Mouse (Mus musculus) 3134 (cell line): ENCODE results near the gene Snrnp27.

Experiments used
- DNase-seq: peaks from one replicate; pipeline ENCODE4 v3.0.0-alpha.2; 2011; ENCODE audit warnings: low spot score; ENCODE audit not compliant: insufficient read length; ENCODE audit errors: extremely low read depth

Gene Snrnp27

DNA sequence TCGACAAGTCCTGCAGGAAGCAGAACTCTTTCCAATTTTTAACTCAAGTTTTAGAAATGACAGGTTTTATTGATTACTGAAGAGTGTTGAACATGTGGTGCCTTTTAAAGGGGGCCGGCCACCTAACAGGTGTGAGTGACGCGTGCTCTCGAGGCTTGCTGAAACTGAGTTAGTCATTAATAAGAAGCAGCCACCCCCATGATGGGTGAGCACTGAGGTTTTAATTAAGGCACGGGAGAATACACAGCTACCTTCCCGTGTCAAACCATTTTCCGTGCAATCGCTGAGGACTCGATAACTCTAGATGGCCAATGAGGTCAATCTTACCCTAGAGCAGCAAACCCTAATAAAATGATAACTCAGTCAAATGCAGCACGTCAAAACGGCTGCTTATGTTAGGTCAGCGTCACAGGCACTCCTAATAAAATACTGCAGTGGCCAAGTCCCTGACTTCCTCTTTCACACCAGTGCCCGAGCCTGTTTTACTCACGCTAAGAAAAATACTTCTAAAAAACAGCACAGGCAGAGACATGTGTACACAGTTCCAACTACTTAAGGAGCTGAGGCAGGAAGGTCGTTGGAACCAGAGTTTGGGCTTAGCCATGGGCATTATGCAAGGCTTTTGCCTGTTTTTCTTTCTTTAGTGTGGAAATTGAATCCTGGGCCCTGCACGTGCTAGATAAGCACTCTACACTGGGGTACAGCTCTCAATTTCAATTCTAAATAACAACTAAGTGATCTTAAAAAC lies 18.6 kb downstream of the Snrnp27 start:
- DNase-seq: no peak

DNA sequence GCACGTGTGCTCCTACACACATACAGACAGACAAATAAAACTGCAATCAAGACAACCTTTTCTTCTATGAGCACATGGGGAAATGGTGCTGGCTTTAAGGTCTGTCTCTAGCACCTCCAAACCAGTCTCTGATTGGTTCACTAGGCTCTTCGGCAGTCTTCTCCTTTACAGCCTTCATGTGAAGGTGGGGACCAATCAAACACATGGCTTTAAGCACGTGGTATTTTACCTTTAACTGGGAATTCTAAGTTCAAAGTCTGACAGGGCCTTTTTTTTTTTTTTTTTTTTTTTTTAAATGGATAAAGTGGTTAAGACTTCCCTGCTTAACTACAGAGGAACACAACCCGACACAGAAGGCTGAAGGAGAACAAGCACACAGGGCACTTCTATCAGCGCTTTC lies 19.2 kb downstream of the Snrnp27 start:
- DNase-seq: no peak

DNA sequence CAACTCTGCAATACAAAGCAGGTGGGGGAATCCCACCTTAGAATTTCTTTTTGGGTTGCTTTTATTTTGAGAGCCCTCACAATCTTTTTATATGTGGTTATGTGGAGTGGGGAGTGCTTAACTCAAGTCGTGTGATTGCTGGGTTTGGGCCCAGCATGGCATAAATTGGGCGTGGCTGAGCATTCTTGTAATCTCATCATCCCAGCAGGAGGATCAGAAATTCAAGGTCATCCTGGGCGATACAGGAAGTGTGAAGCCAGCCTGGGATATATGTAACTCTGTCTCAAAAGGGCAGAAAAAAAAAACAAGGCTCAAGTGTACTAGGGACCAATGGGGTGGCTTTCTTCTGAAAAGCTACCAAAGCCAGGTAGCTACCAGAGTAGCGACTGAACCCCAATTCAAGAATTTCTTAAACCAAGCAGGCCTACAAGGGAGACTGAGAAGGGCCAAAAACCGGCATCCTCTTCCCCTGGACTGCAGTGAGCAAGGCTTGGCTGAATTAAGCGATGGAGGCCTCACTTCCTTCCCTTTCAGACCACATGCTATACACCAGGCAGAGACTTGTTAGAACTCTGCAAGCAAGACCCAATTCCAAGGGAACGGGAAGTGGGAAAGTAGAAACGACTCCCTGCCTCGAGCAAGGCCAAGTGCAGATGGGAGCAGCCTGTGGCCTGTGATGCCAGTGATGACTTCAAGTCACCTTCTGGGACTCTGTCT lies 24.0 kb downstream of the Snrnp27 start:
- DNase-seq: no peak

DNA sequence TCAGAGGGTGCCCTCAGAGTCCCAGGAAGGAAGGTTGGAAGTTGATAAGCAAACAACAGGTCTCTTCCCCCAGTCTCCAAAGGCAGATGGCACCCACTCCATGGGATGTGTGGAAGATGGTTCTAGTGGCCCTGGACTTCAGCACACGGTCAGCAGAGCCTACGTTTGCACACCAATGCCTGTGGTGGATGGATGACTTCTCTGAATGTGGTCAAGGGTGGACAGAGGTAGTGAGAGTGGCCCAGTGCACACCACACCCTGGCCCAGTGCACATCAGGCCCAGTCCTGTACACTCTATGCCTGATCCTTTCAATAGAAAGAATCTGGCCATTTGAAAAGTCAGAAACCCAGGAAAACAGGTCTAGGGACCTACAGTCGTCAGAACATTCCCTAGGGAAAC lies 25.8 kb downstream of the Snrnp27 start:
- DNase-seq: no peak

DNA sequence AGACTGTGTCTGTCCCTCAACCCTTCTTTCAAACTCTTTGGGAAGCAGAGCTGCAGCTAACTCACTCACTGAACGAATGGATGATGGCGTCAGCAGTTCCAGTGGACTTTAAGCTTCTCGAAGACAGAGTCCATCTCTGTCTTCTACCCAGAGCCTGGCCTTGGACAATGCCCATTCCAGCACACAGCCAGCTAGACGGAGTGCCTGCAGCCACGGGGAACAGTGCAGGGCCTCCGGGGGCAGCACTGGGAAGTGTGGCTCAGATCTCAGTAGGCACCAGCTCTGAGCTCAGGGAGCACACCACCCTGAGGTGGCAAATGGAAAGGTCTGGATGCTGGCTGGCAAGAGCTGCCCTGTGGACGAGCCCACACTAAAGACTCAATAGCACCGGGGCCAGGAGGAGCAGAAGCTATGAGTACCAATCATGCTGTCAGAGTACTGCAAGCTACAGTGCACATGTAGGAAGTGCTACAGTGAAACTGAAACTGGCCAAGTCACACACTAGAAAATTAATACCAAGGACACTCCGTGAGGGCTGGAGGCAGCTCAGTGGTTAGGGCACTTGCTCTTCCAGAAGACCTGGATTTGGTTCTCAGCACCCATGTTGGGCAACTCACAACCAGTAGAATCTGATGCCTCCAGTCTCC lies 29.9 kb downstream of the Snrnp27 start:
- no peak for DNase-seq

DNA sequence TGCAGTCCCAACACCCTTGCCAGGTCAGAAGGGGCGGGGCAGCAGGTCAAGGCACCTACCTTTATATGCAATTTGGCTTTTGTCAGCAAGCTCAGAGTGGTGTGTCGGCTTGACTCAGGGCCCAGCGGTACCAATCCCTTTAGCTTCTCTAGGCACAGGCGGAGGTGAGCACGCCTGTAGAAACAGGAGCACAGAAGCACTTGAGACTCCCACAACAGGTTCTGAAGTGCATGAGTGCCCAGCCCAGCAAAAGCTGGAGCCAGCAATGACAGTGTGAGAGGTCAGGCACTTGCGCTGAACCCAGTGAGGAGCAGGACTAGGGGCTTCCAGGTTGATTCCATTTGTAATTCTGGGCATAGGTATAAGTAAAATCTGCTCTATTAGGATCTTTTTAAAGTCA lies 31.3 kb downstream of the Snrnp27 start:
- DNase-seq: no peak

DNA sequence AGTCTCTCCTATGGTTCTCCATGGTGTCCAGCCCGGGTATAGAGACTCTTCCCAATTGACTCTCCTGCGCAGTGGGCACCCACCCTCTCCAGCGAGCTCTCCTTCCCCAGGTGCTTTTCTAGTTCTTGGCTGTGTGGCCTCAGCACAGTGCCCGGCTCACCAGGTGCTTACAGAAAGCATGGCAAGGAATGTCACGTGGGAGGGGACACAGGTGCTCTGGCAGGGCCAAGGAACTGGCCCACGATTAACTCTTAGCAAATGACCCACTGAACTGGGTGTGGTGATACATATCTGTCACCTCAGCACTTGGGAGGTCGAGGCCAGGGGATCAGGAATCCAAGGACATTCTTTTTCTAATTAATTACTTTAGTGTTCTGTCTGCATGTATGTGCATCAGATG lies 38.2 kb downstream of the Snrnp27 start:
- DNase-seq: no peak

DNA sequence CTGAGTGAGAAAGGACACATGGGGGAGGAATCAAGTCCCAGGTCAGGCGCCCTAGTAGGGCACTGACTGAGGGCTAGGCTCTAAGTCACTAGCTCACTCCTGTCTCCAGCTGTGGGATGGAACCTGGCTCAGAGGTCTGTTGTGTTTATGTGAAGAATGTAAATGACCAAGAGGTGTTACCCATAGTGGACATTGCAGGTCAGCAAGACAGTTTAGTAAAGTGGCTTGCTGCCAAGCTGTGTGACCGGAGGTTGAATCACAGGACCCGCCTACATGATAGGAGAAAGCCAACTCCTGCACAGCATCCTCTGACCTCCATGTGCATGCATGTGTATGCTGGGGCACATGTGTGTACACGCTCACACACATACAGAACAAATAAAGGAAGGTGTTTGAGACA lies 38.8 kb downstream of the Snrnp27 start:
- DNase-seq: no peak

DNA sequence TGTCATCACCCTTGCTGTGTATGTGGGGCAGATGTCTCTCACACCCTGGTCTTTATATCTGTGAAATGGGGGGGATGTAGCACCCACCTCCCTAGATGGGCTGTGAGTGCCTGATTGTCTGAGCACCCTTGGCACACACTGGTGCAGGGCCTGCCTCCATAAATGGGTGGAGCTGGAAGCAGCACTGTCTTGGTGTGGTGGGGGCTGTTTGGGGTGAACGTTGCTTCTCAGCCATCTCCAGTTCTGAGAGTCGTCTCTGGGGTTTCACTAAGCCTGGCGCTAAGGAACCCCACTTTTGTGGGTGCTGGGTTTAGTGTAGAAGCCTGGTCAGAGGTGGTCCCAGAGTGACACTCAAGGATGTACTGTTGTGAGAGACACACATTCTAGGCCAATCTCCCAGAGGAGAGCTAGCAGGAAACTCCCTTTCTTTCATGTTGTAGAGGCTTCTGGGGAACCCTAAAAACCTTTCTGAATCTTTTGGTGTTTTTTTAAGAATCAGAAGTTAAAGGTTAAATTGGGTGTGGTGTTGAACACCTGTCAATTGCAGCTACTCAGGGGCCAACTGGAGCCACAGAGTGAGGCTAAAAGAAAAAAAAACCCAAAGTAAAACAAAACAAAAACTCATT lies 39.4 kb downstream of the Snrnp27 start:
- no peak for DNase-seq

DNA sequence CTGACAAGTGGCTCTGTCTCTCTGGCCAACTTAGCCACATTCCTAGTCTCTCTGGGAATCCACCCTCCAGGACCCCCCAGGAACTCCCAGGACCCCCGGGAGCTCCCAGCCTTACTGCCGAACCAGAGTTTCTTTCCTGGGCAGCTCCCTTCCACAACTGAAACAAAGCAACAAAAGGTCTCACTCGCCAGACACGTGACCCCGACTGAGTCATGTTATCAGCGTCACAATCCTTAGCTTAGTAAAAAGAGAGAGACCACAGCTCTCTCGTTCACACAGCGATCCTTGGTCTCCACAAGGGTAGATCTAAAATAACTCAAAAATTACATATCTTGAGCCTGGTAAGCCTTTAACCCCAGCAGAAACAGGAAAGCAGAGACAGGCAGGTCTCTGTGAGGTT lies 42.6 kb downstream of the Snrnp27 start:
- DNase-seq: peak; percentile 59

DNA sequence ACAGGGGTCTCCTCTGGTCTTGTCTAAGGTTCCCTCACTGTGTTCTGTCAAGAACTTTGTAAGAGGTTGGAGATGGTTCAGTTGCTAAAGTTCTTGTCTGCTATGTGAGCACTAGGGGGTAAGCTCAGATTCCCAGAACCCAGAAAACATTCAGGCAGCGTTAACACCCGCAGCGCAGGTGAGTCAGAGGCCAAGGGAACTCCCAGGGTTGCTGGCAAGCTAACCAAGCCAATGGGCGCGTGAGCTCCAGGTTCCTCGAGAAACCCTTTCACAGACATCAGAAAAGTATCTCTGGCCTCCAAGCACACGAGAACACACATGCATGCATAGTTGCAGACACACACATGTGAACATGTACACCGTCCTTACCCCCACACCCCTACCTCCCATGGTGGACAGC lies 43.5 kb downstream of the Snrnp27 start:
- DNase-seq: no peak

DNA sequence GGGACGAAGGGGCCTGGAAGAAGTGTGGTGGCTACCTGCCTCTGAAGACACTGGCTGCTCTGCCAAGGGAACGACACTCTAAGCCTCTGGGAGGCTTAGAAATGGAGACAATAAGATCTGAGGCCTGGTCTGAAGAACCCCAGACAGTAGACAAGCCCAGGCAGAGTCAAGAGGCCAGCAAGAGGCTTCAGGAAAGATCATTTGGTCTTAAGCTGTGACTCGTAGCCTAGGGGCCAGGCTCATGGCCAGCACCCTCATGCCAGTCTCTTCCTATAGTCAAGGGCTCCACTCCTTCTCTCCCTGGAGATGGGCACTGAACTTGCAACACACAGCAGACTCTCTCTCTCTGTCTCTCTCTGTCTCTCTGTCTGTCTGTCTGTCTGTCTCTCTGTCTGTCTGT lies 44.2 kb downstream of the Snrnp27 start:
- no peak for DNase-seq

DNA sequence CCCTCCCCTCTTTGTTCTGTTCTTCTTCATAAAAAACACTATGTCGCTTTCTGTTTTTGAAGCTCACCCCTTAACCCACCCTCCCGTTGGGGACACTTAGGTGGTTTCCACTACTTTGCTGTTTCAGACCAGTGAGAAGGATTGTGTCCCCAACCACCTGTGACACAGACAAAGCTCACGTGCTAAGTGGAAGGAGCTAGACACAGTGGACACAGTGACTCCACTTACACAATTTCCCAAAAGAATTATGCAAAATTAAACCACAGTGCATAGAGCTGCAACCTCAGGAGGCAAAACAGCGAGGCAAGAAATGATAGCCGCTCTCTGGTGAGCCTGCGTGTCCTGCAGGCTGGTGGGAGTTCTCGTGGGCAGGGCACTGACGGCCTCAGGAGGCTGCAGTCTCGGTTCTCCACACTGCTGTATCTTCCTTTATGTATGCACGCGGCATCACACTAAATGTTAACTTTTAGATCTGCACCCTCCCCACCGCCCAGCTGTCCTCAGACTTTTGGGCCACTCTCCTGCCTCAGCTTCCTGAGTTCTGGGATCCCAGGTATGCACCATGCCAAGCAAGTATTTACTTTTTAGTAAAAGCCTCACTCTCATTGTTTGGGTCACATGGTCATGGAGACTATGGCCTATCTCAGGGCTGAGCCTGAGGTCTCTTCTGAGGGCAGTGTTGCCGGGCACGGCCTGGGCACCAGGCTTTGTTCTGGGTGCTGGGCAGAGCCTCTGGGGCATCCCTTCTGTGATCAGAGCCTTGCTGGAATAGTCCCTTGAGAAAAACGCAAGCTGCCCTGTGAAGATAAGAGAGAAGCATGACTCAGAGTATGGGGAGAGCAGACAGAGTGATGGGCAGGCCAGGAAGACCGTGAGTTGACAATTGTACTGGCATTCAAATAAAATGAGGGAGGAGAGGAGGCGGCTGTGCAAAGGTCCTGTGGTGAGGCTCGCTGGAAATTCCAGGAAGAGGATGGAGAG lies 44.9 kb downstream of the Snrnp27 start:
- no peak for DNase-seq

DNA sequence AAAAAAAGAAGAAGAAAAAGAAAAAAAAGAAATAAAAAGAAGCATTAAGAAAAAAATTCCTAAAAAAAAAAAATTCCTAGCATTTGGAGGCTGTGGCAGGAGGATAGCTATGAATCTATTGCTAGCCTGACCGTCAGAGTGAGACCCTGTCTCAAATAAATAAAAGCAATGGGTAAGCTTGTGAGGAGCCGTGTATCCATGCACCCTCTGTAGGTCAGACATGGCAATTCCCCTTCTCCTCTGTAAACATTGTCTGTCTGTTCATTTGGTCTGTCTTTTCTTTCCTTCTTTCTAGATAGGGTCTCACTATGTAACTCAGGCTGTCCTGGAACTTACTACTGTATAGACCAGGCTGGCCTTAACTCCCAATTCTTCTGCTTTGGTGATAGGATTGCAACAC lies 45.9 kb downstream of the Snrnp27 start:
- DNase-seq: no peak

DNA sequence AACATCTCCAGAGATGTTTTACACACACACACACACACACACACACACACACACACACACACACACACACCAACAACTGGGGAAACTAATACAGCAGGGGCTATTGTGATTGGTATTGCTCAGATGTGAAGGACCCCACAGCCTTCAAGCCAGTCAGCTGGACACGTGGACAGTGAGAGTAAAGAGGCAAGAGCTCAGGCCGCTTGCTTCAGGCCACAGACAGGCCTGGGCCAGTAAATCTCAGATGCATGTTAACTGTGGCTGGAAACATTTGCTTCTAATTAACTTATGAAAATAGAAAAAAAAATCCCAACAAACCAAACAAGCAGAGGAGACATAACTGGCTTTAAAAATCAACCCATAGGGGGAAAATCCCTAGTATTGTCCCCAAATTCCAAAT lies 46.5 kb downstream of the Snrnp27 start:
- no peak for DNase-seq

DNA sequence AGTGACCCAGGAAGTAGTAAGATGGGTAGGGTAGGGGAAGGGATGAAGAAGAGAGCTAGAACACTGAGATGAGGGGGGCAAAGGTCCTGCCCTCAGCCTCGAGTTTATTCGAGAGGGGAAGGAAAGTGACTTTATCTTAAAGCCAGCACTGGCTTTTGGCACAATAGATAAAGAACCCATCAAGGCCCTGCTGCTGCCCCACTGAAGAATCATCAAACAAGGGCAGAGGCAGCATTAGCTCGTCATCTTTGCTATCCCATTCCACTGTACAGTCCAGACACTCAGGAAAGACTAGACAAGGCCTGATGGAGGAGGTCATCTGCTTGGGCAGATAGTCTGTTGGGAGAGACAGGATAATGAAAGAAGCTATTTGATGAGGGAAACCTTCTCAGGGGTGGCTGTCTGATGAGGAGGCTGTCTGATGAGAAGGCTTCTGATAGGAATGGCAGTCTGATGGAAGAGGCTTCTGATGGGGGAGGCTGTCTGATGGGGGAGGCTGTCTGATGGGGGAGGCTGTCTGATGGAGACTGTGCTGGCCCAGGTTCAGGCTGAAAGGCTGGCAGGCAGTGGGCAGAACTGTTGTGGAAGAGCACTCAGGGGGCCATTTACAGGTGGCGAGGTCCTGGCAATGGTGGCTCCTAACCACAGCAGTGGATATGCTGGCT lies 47.0 kb downstream of the Snrnp27 start:
- no peak for DNase-seq

DNA sequence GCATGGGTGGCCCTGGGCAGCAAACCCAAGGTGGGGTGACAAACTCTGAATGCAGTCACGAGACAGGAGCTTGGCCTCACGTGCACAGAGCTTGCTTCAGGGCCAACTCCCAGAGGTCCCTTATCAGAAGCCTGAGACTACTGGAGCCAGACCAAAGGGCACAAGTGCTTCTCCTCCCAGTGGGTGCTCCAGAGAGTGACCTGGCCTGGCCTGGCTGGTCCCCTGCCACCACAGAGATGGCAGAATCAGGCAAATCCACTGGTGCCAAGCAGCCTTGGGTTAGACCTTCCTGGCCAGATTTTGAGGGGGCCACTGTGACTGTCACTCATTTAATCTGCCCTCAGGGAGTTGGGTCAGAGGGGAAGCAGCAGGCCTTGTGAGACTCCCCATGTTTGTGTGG lies 47.8 kb downstream of the Snrnp27 start:
- no peak for DNase-seq

DNA sequence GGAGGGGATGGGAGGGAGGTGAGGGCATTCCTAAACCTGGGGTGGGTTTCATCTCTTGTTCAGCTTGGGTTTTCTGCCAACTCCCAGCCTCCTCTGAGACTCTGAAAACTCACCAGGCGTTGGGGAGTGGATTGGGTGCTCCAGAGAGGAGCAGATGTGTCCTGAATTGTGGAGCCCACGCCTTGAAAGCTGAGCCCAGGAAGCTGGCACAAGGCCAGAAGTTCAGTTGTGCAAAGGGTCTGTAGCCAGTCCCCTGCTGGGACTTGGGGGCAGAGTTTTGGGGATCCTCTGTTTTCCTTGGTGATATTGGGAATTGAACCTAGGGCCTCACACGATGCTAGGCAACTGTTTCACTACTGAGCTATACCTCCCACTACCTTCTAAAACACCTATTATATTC lies 54.2 kb downstream of the Snrnp27 start:
- no peak for DNase-seq

DNA sequence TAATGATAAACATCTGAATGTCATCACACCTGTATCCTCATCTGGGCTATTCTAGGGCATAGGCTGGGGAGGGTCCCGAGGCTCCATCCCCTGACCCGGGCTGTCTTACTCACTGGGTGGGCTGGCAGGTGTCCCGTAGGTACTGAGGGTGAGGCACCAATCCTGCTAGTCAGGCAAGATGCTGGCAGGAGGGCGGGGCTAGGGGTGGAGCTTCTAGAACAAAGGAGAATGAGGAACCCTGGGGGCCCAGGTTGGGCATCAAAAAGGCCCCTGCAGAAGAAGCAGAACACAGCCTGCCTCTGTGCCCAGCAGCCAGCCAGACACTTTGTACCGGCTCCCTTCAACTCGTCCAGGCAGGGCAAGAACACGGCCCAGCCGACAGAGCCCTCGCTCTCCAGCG lies 56.4 kb downstream of the Snrnp27 start, which contains the start of gene Asprv1:
Gene Asprv1, plus strand, starts transcription at position 219 of the 400 bp plus-strand sequence.
- DNase-seq: no peak
